Mouse (Mus musculus) cerebellum, postnatal 14 days (tissue): Measurements from ENCODE around the gene Catsperz.
A peak's percentile ranks its signal among the peaks of the same experiment; 100 is the strongest.

Experiments used
- DNase-seq, 2 experiments: peaks; one replicate each; pipeline ENCODE4 v3.0.0; 2021; ENCODE audit warnings: mixed read lengths in 2 of 2

The Catsperz gene

GRCm38 (mm10) chr19:6925307-6925573 is at the start of gene Catsperz:
Gene Catsperz, minus strand, starts transcription at chr19:6925380.
- no peak for DNase-seq

GRCm38 (mm10) chr19:6974211-6975205 is 49.3 kb upstream of the Catsperz start, which contains the start of gene Ppp1r14b:
Gene Ppp1r14b, plus strand, starts transcription at chr19:6974968.
- peak; percentile 75 to 84 for DNase-seq

DNA sequence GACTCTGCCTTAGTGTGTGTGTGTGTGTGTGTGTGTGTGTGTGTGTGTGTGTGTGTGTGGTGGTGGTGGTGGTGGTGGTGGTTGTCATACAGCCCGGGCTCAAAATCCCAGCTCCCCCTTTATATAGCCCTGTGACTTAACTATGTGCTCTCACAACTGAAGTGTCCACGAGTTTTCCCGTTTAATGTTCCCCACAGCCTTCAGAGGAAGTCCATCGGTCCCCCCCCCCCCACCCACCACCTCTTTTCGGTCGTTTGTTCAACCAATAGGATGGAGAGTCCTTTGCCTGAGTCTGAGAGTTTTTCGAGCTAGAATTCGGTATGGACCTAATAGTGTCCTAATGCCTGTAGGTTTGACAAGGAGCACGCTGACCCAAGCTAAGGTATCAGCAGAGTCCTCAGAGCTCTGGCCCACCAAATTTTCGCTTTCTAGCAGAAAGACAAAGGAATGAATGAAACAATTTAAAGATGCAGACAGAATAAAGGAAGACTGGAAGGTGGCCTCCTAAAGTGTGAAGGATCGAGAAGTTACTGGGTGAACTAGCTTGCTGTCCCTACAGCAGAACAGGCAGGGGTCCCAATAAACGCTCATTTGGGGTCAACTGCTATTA is 48.5 kb upstream of the Catsperz start:
- DNase-seq, result no peak

DNA sequence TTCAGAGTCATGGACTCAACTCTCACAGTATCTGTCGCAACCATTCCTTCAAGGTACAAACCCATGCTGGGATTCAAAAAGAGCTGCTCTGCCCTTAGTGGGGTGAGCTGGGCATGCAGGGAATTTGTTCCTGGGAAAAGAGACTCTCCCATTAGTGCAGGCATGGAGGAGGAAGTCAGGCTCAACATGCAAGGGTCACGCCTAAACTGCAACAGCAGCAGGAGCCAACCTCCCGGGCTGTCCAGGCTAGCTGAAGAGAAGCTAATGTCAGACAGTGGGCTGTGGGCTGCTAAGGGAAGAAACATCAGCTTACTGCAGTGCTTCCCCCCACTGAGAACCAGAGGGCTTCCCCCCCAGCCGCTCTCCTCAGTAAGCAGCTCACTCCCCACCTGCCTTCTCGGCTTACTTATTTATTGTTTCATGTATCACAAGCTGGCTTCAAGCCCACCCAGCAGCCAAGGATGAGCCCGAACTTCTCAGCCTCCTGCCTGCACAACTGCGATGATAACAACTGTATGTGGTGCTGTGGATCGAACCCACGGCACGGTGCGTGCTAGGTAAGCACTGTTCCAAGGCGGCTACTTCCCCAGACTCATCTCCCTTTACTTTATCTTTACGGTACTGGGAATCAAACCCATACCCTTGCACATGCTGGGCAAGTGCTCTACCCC is 47.2 kb upstream of the Catsperz start:
- DNase-seq, result no peak

DNA sequence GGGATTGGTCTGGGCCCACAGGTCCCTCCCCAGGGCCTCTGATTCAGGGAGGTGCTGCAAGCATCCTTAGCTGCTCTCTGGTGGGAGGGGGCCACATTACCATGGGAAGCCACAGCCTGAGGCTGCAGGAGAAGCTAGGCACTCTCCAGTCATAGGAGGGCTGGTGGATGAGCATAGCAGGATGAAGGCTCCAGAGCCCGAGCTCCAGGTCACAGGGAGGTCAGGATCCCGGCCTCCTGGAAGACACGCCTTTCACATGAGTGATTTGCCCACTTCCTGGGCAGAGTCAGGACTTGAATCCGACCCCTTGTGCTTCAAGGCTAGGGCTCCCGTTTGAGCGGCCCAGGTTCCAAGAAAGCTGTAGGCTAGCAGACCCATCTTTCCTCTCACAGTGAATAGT is 46.5 kb upstream of the Catsperz start:
- DNase-seq, result no peak

DNA sequence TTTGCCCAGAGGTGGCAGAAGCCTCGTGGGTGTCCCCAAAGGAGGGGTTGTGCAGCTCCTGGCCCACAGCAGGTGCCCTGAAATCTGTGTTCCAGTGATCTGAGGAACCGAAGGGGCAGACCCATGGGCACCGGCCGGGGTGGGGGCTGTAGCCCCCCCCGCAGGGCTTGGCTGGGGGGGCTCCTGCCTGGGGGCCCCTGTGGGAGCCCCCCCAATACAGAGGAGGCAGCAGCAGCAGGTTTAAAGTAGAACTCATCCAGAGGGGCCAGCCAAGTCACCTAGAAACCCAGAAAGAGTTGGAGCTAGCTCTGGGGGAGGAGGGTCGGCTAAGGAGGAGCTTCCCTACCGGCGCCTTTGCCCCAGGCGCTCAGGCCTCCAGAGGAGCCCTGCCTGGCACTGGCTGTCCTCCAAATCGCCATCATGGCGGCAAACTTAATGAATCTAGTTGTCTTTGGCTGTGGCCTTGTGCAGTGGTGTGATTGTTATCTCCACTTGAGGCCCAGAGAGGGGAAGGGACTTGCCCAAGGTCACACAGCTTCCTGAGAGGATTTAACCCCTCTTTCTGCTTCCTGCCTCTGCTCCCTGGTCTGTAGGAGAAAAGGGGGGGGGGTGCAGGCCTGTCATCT is 45.4 kb upstream of the Catsperz start:
- no peak for DNase-seq

DNA sequence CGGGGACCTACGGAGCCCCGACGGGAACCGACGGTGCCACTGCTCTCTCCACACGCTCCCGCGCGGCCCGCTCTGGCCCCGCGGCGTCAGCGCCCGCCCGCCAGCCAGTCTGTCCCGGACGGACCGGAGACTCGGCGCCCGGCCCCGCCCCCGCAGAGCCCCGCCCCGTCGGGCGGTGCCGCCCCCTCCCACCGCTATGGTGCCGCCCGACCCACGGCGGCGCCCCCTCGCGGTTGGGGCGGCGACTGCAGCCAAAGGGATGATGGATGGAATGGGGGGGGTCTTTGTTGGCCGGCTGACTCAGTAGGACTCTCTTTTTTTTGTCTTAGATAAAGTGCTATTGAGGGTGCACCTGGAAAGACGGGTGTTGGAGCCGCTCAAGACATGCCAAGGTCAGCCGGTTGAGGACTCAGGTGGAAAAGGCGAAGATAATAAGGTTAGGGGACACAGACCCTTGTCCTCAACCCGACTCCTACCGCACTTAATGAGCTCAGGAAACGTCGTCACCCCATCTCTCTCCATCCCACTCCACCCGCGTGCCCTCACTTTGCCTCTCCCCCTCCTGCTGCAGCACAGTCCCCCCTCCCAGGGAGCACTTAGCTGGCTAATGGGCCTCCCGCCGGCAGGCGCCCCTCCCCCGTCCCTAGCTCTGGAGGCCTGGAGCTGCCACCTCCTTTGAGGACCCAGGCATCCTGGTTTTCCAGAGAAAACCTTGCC is 44.6 kb upstream of the Catsperz start:
- peak; percentile 35 to 57 for DNase-seq

DNA sequence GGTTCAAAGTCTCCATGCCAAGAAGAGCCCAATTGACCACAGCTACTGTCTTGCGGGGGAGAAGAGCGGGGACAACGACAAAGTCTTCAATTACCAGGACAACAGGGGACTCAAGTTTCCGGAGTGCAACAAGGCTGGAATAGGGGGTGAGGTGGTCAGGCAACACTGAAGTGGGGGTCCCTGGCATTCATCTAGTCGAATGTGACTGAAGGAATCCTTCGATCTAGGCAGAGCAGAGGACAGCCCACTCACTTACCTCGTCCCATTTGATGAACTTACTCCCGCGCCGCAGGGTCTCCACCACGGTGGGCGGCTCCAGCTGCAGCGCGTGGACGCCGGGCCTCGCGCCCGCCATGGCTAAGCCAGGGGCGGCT is 44.1 kb upstream of the Catsperz start:
- no peak for DNase-seq

DNA sequence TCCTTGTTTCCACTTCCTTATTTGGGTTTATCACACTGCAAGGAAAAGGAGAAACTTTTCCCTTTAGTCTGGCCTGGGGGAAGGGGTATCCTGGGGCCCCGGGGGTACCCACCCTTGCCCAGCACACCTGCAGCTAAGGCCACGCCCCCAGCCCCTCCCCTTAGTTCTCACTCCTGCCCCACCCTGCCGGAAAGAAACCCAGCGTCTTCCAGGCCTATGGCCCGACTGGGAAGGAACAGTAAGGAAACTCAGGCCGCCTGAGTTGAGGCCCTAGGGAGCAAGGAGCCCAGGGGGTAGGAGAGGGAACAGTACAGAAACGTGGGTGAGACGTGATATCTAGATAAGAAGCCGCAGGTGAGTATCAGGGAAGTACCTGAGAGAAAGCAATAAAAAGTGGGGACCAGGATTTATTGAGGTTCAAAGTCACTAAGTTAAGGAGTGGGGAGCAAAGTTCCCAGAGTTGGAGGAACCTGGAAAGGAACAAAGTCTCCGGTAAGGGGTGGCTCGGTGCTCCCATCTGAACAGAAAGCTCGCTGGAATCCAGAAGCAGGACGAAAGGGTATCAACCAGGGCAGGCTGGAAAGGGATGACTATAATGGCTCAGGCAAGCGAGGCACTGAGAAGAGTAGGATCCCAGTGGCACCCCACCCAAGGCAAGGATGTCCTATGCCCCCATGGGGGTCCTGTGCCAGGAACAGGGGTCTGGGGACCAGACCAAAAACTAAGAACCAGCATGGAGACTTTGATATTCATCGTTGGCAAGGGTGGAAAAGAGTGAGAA is 43.5 kb upstream of the Catsperz start:
- DNase-seq, result no peak

- no peak for DNase-seq
Observed at GRCm38 (mm10) chr19:6956461-6956860, 31.3 kb upstream of the Catsperz start.

GRCm38 (mm10) chr19:6955424-6955823 is 30.2 kb upstream of the Catsperz start:
- no peak for DNase-seq

- DNase-seq, result peak in 1 of 2 experiments; percentile 66
Observed at GRCm38 (mm10) chr19:6954046-6954445, 28.9 kb upstream of the Catsperz start.

DNA sequence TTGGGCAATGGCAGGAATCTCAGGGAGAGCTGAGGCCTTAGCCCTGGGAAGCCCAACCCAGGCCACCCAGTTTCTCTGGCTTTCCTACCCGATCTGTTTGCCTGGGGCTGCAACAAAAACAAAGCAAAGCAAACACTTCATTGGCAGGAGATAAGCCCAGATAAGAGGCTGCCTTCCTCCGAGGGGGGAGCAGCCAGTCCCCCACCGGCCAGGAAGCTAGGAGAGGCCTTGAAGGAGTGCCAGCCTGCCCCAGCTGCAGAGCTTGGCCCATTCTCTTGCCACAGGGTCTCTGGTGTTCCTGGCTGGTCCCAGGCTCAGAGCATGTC is 27.5 kb upstream of the Catsperz start:
- no peak for DNase-seq

DNA sequence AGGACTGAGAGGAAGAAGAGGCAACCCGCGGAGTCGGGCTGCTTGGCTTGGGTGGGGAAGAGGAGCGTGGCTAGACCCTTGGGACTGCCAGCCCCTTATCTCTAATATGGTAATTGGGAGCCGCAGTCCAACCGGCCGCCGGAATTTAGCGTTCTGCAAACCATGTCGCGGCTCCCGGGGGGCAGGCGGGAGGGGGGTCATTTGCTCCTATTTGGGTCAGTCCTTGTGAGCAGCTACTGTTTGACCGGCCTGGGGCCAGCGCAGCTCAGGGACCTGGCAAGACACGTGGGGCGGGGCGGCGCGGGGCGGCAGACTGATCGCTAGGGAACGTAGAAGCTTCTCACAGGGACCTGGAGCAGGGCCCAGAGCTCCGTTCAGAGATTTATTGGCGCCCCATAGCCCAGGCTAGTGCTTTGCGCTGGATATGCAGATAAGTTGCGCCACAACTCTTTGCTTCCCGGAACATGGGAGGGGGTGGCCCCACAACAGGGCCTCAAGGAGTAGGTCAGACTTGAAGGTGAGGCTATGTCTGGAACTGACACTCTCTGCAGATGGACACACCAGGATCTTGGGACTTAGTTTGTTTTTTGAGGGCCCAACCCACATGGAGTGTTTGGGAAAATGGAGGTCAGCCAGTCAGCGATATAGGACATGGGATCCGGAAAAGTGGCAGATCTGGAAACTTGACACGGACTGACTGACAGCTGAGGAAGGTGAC is 27.0 kb upstream of the Catsperz start:
- DNase-seq, result peak; percentile 77 to 79

DNA sequence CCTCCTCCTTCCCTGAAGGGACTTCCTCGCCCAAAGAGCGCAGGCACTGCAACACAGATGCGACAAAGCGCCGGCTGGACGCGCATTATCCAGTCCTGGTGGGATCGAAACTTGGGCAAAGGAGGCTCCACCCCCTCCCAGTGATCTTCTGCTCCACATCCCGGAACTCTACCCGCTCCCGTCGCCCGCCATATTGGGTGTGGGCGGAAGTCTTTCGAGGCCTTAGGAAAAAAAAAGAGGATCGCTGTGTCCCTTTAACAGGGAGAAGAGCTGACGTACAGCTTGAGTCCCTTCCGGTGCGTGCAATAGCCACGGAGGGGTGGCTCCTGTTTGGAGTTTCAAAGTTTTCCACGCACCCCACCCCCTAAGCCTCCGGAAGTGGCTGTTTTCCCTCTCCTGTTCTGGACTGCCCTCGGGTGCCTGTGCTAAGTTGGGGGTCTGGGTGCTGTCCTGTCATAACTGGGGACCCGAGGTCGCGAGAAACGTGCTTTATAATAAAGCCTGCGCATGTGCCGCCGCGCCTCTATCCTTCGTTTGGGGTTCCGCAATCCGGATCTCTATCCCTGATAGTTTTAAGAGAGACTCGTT is 26.3 kb upstream of the Catsperz start:
- DNase-seq, result peak; percentile 91 to 93

DNA sequence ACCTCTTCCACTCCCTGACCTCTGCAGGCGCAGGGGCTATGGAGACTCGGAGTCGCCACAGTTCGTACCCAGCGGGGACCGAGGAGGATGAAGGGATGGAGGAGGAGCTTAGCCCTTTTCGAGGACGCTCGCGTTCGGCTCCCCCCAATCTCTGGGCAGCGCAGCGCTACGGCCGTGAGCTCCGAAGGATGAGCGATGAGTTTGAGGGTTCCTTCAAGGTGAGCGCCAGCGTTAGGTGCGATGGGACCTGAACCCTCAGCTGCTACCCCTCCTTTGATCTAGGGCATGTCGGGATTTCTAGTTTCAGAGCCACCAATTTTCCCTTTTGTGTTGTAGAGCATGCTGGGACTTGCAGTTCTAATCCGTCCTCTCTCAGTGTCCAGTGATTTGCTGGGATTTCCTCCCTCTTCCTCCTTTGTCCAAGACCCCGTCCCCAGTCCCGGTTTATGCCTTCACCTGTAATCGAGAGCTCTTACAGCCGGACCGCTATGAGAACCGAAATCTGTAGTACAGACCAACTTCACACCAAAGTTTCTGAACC is 25.5 kb upstream of the Catsperz start:
- peak; percentile 59 to 72 for DNase-seq

- DNase-seq, result no peak
Observed at GRCm38 (mm10) chr19:6949951-6950350, 24.8 kb upstream of the Catsperz start.

GRCm38 (mm10) chr19:6949532-6949931 is 24.4 kb upstream of the Catsperz start:
- DNase-seq, result no peak

DNA sequence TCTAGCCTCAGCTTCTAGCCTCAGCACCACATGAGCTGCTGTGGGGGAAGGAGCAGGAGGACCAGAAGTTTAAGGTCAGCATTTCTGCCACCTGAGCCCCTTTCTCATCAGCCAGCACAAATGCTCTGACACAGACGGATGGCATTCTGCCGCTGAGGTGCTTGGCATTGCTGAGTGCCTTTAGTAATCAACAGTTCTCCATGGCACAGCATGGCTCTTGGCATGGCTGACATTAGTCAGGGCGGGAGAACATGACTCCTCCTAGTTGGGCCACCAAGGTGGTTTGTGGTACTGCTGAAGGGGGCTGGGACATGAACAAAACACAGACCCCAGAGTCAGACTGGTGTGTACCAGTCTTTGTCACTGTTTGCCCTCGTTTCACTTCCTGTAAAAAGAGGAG is 23.0 kb upstream of the Catsperz start:
- DNase-seq, result peak; percentile 90 to 93

- DNase-seq, result no peak
Observed at GRCm38 (mm10) chr19:6947742-6948141, 22.6 kb upstream of the Catsperz start.

GRCm38 (mm10) chr19:6943709-6944108 is 18.5 kb upstream of the Catsperz start:
- DNase-seq, result no peak
